Mouse (Mus musculus) adrenal gland, postnatal 0 days (tissue): Measurements from ENCODE around the gene Adam19. TPM values are rescaled to one million over a fixed set of nuclear protein-coding genes. Genes with fewer than 3 reads are reported as not detected.

ENCODE experiments used
- microRNA-seq: library from miRNA; unstranded; fragments of <30 nt; microRNA quantifications from one replicate; pipeline ENCODE4, GENCODE M21; 2016; ENCODE audit warnings: borderline replicate concordance; ENCODE audit not compliant: insufficient number of aligned reads
- polyA plus RNA-seq: library from polyadenylated mRNA; unstranded; fragments of >200 nt; fragmentation: Nextera tagmentation; extraction: Ambion mirVana; gene quantifications from 2 replicates; pipeline ENCODE4 v1.2.1, GENCODE M21; 2015

The Adam19 gene
- 3.6 and 7.8 TPM in 2 replicates for polyA plus RNA-seq

GRCm38 (mm10) chr11:46055896-46056769, at the start of gene Adam19:
Gene Adam19, plus strand, starts transcription at chr11:46055992.

GRCm38 (mm10) chr11:46052105-46052659, 3.6 kb upstream of the Adam19 start, which contains the start of gene Gm12166:
Gene Gm12166, minus strand, starts transcription at chr11:46052321.

GRCm38 (mm10) chr11:46165866-46166585, 110.2 kb downstream of the Adam19 start, which contains the start of gene Nipal4:
Gene Nipal4, minus strand, starts transcription at chr11:46166508.

Small RNAs within 50 kb of the gene (microRNA-seq; reads per million reads assigned to microRNA genes)
- not detected for gene Mir7239
- gene Mir8100, result not detected

Other genes with a start within 250 kb of the Adam19 start
- gene Clint1, start 203.9 kb upstream of the Adam19 start, polyA plus RNA-seq, result 43.0 and 57.2 TPM in 2 replicates
- 4.8 and 5.3 TPM in 2 replicates for gene Lsm11, start 111.1 kb upstream of the Adam19 start, polyA plus RNA-seq
- gene Thg1l, start 100.5 kb upstream of the Adam19 start, polyA plus RNA-seq, result 4.9 and 9.8 TPM in 2 replicates
- 0.22 and 0.28 TPM in 2 replicates for gene Sox30, start 75.7 kb upstream of the Adam19 start, polyA plus RNA-seq
- gene Gm12166, start 3.7 kb upstream of the Adam19 start, polyA plus RNA-seq, result 11.1 and 12.8 TPM in 2 replicates
- 0.11 and 0.17 TPM in 2 replicates for gene Nipal4, start 110.5 kb downstream of the Adam19 start, polyA plus RNA-seq
- gene Fndc9, start 179.5 kb downstream of the Adam19 start, polyA plus RNA-seq, result 0.07 and 0.08 TPM in 2 replicates